Mouse (Mus musculus): ENCODE measurements around the gene Ccdc40.

DNA sequence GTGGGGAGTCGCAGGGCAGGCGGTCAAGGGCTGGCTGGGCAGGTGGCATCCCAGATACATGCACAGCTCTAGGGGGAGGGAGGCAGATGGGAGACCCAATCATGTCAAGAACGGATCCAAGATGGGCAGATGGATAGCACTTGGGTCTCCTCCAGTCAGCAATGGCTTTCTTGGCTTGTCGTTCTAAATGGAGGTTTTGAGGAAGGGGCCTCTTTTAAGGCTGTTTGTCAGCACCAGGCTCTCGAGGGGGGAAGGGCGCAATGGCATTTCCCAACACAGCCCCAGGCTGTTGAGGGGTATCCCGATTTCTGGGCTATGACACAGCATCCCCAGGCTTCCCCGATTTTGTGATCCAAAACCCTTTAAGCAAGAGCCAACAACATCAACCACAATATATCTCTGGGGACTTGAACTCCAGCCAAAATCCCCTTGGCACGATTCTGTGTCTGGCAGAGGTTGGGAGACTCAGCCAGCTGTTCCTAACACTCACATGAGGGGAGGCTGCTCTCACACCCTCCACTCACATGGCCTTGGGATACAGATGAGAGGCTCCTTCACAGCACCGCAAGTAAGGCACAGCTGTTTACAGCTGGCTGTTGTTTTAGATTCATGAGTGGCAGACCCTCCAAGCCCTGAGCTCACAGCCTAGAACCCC, 18.9 kb upstream of the Ccdc40 start:
- TF ChIP-seq CTCF (IDR thresholded peaks at IDR 0.05; ENCODE audit: low read depth, low read length), result no peak
- TF ChIP-seq POLR2A (IDR thresholded peaks at IDR 0.05; ENCODE audit: borderline replicate concordance, low read depth, low read length), result no peak

All from bone marrow macrophage, adult 2 months (primary cell).